Mouse (Mus musculus) midbrain, postnatal 0 days (tissue): ENCODE results near the gene Lrrc8b. TPM values are rescaled to one million over a fixed set of nuclear protein-coding genes. Genes with fewer than 3 reads are reported as not detected.

Experiments used
- ATAC-seq: fragments of 200-750 bp; cut with Nextera tagmentation; 2 replicates; pipeline ENCODE4 v1.8.0; 2017; ENCODE audit warnings: moderate number of reproducible peaks, mild to moderate bottlenecking, moderate TSS enrichment, moderate library complexity; ENCODE audit not compliant: low FRiP score
- DNase-seq: peaks from one replicate; pipeline ENCODE4 v3.0.0-alpha.2; 2015; ENCODE audit warnings: low spot score
- H3K27ac ChIP-seq: fragments of 300-500 bp; sonication (generic); 2 replicates; pipeline ENCODE4 v1.5.1; 2014; ENCODE audit warnings: low read depth, mild to moderate bottlenecking, low read length, mixed read lengths
- H3K27me3 ChIP-seq: fragments of 300-500 bp; sonication (generic); 2 replicates; pipeline ENCODE4 v1.6.1; 2014; ENCODE audit warnings: low read length, control low read depth, mixed read lengths; ENCODE audit not compliant: insufficient read depth
- H3K36me3 ChIP-seq: fragments of 300-500 bp; sonication (generic); 2 replicates; pipeline ENCODE4 v1.6.1; 2014; ENCODE audit warnings: low read length, control low read depth, mixed read lengths; ENCODE audit not compliant: insufficient read depth
- H3K4me1 ChIP-seq: fragments of 300-500 bp; sonication (generic); 2 replicates; pipeline ENCODE4 v1.6.1; 2014; ENCODE audit warnings: mild to moderate bottlenecking, control low read depth, antibody characterized with exemption, low read length, mixed read lengths; ENCODE audit not compliant: insufficient read depth
- H3K4me2 ChIP-seq: fragments of 300-500 bp; sonication (generic); 2 replicates; pipeline ENCODE4 v1.6.1; 2014; ENCODE audit warnings: low read depth, mild to moderate bottlenecking, low read length, mixed read lengths; ENCODE audit not compliant: poor library complexity, severe bottlenecking
- H3K4me3 ChIP-seq: fragments of 300-500 bp; sonication (generic); 2 replicates; pipeline ENCODE4 v1.5.1; 2014; ENCODE audit warnings: low read depth, mild to moderate bottlenecking, low read length, moderate library complexity
- H3K9ac ChIP-seq: fragments of 300-500 bp; sonication (generic); replicated peaks from 2 replicates; pipeline ENCODE4 v1.6.1; 2014; ENCODE audit warnings: mild to moderate bottlenecking, low read length, moderate library complexity, mixed read lengths; ENCODE audit not compliant: poor library complexity, severe bottlenecking
- H3K9me3 ChIP-seq: fragments of 300-500 bp; sonication (generic); 2 replicates; pipeline ENCODE4 v1.6.1; 2016; ENCODE audit warnings: low read length, control low read depth
- CTCF ChIP-seq: IDR thresholded peaks from 2 replicates; pipeline ENCODE4 v1.5.1; 2016; ENCODE audit warnings: antibody characterized with exemption, mild to moderate bottlenecking
- WGBS: fragments of 180-500 bp; shearing (Covaris S2); extraction: QIAGEN DNeasy Blood & Tissue Kit; methylation state at CpG from one replicate; pipeline ENCODE4 v1.1.7; 2014; 5-methylcytosine and 5-hydroxymethylcytosine counted together
- polyA plus RNA-seq: library from polyadenylated mRNA; unstranded; fragments of >200 nt; fragmentation: Nextera tagmentation; extraction: Ambion mirVana; gene quantifications from 2 replicates; pipeline ENCODE4 v1.2.1, GENCODE M21; 2015
- total RNA-seq: library from RNA; depleted of rRNA; stranded (reverse); fragments of >200 nt; gene quantifications from 2 replicates; pipeline ENCODE4 v1.2.3, GENCODE M21; 2014

Gene Lrrc8b
- total and polyA plus RNA-seq, 2 experiments from 2014 or later: 18.5 to 63.4 TPM

- Histone ChIP-seq H3K9me3 (no peaks in the 10 kb centered on the region), H3K27me3 (no peaks in the 10 kb centered on the region), H3K9ac (0 out of 2 replicates have a peak overlapping the region, but pooled peaks have one; percentile 19), H3K4me2 (peak overlapping the region; percentile 57), H3K4me1 (no peaks in the 10 kb centered on the region), H3K27ac (no peak overlapping the region), H3K4me3 (peak overlapping the region; percentile 29), H3K36me3 (no peaks in the 10 kb centered on the region)
- ATAC-seq: peak; percentile 8; the same call in 1 of the 2 replicates
- peak; percentile 80 for DNase-seq
- WGBS: 20% methylated on average over 13 of the region's 13 CpGs
- peak; percentile 82 for TF ChIP-seq CTCF
These were observed 15.7 kb upstream of the Lrrc8b start for GRCm38 (mm10) chr5:105399631-105400423.

GRCm38 (mm10) chr5:105400424-105401375 lies 14.9 kb upstream of the Lrrc8b start:
- no peak overlapping the region for H3K27ac ChIP-seq
- no peaks in the 10 kb centered on the region for H3K4me1 ChIP-seq
- no peak for TF ChIP-seq CTCF
- ATAC-seq (peak; percentile 58; the same call in 1 of the 2 replicates), DNase-seq (peak; percentile 69)
- peak overlapping the region; percentile 57 for H3K4me2 ChIP-seq
- no peaks in the 10 kb centered on the region for H3K27me3 ChIP-seq
- H3K4me3 ChIP-seq: peak overlapping the region; percentile 29
- H3K36me3 ChIP-seq: no peaks in the 10 kb centered on the region
- H3K9me3 ChIP-seq: no peaks in the 10 kb centered on the region
- WGBS: 34% methylated on average over 17 of the region's 17 CpGs
- 0 out of 2 replicates have a peak overlapping the region, but pooled peaks have one; percentile 19 for H3K9ac ChIP-seq

GRCm38 (mm10) chr5:105401536-105401935 lies 14.0 kb upstream of the Lrrc8b start:
- H3K36me3 ChIP-seq: no peaks in the 10 kb centered on the region
- WGBS: 92% methylated on average over 5 of the region's 6 CpGs
- no peak for ATAC-seq
- DNase-seq: no peak
- H3K9ac ChIP-seq: no peak overlapping the region
- H3K27me3 ChIP-seq: no peaks in the 10 kb centered on the region
- no peaks in the 10 kb centered on the region for H3K9me3 ChIP-seq
- H3K4me3 ChIP-seq: no peak overlapping the region
- H3K27ac ChIP-seq: no peak overlapping the region
- no peak for TF ChIP-seq CTCF
- no peak overlapping the region for H3K4me2 ChIP-seq
- no peaks in the 10 kb centered on the region for H3K4me1 ChIP-seq

DNA sequence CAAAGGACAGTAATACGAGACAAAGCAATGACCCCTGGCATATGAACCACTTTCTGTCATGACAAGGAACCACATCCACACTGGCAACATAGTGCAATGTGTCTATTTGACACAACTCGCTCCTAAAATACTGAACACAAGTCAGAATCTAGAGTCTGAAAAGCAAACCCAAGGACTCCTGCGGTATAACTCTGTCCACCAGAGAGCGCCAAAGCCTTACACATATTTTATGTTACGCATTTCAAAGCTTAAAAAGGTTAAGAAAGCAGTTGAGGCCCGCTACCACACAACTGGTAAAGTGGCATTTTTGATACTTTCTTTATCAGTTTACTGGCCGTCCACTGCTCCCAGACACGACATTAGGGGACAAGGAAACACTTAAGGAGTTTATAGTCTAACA lies 10.6 kb upstream of the Lrrc8b start:
- DNase-seq (peak; percentile 86), ATAC-seq (no peak)
- H3K4me3 ChIP-seq: no peak overlapping the region
- TF ChIP-seq CTCF: peak; percentile 94
- no peaks in the 10 kb centered on the region for H3K4me1 ChIP-seq
- H3K4me2 ChIP-seq: no peak overlapping the region
- no peaks in the 10 kb centered on the region for H3K9me3 ChIP-seq
- H3K9ac ChIP-seq: no peak overlapping the region
- H3K36me3 ChIP-seq: no peaks in the 10 kb centered on the region
- no peak overlapping the region for H3K27ac ChIP-seq
- no peaks in the 10 kb centered on the region for H3K27me3 ChIP-seq
- WGBS: 5% methylated on average over 8 of the region's 8 CpGs

DNA sequence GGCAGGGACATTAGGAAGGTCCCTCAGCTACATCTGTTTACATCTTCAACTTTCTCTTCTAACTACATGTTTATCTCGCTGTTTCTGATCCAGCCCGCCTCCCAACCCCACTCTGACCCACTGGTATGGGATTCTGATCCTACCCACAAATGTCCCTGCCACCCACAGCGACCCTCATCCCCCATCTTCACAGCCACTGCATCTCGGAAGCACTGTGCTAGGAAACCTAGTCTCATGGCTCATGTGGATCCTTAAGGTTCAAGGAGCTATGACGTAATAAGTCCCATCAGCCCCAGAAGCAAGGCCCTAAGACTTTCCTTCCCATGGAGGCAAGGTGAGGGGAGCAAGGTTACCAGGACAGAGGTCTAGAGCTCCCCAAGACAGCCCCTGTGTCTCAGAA lies 7.9 kb upstream of the Lrrc8b start:
- no peaks in the 10 kb centered on the region for H3K36me3 ChIP-seq
- ATAC-seq (no peak), DNase-seq (no peak)
- no peak for TF ChIP-seq CTCF
- no peak overlapping the region for H3K4me3 ChIP-seq
- no peaks in the 10 kb centered on the region for H3K9me3 ChIP-seq
- no peaks in the 10 kb centered on the region for H3K4me1 ChIP-seq
- no peak overlapping the region for H3K9ac ChIP-seq
- H3K27ac ChIP-seq: no peak overlapping the region
- H3K4me2 ChIP-seq: no peak overlapping the region
- no peaks in the 10 kb centered on the region for H3K27me3 ChIP-seq
- 92% methylated on average over 5 of the region's 5 CpGs for WGBS
